Mouse (Mus musculus): ENCODE data around the gene Arhgef10l.
A peak's percentile ranks its signal among the peaks of the same experiment; 100 is the strongest.

Gene Arhgef10l

GRCm38 (mm10) chr4:140636312-140636996 is 29.4 kb downstream of the Arhgef10l start:
- DNase-seq (ENCODE audit: low spot score in 2 of 2) = peak in 1 of 2 experiments; percentile 56

- DNase-seq (ENCODE audit: low spot score in 2 of 2) = no peak
Measured at GRCm38 (mm10) chr4:140634861-140635388, 30.9 kb downstream of the Arhgef10l start.

GRCm38 (mm10) chr4:140631276-140631849 is 34.4 kb downstream of the Arhgef10l start:
- DNase-seq (ENCODE audit: low spot score in 2 of 2) = no peak

- peak in 1 of 2 experiments; percentile 62 for DNase-seq (ENCODE audit: low spot score in 2 of 2)
Measured at GRCm38 (mm10) chr4:140630651-140631241, 35.1 kb downstream of the Arhgef10l start.

- no peak for DNase-seq (ENCODE audit: low spot score in 2 of 2)
Measured at GRCm38 (mm10) chr4:140630136-140630535, 35.7 kb downstream of the Arhgef10l start.

- no peak for DNase-seq (ENCODE audit: low spot score in 2 of 2)
Measured at GRCm38 (mm10) chr4:140628971-140629370, 36.8 kb downstream of the Arhgef10l start.

GRCm38 (mm10) chr4:140628412-140628943 is 37.3 kb downstream of the Arhgef10l start:
- no peak for DNase-seq (ENCODE audit: low spot score in 2 of 2)

- DNase-seq (ENCODE audit: low spot score in 2 of 2) = no peak
Measured at GRCm38 (mm10) chr4:140625651-140626525, 39.9 kb downstream of the Arhgef10l start.

- no peak for DNase-seq (ENCODE audit: low spot score in 2 of 2)
Measured at GRCm38 (mm10) chr4:140624468-140625176, 41.2 kb downstream of the Arhgef10l start.

- no peak for DNase-seq (ENCODE audit: low spot score in 2 of 2)
Measured at GRCm38 (mm10) chr4:140624087-140624467, 41.7 kb downstream of the Arhgef10l start.

- DNase-seq (ENCODE audit: low spot score in 2 of 2) = no peak
Measured at GRCm38 (mm10) chr4:140622819-140623218, 43.0 kb downstream of the Arhgef10l start.

- DNase-seq (ENCODE audit: low spot score in 2 of 2) = no peak
Measured at GRCm38 (mm10) chr4:140620496-140620895, 45.3 kb downstream of the Arhgef10l start.

- DNase-seq (ENCODE audit: low spot score in 2 of 2) = peak in 1 of 2 experiments; percentile 62
Measured at GRCm38 (mm10) chr4:140617391-140618385, 48.1 kb downstream of the Arhgef10l start.

- no peak for DNase-seq (ENCODE audit: low spot score in 2 of 2)
Measured at GRCm38 (mm10) chr4:140616894-140617293, 48.9 kb downstream of the Arhgef10l start.

- no peak for DNase-seq (ENCODE audit: low spot score in 2 of 2)
Measured at GRCm38 (mm10) chr4:140616196-140616595, 49.6 kb downstream of the Arhgef10l start.

GRCm38 (mm10) chr4:140615771-140616170 is 50.0 kb downstream of the Arhgef10l start:
- DNase-seq (ENCODE audit: low spot score in 2 of 2) = no peak

- no peak for DNase-seq (ENCODE audit: low spot score in 2 of 2)
Measured at GRCm38 (mm10) chr4:140614553-140614952, 51.3 kb downstream of the Arhgef10l start.

GRCm38 (mm10) chr4:140614145-140614544 is 51.7 kb downstream of the Arhgef10l start:
- DNase-seq (ENCODE audit: low spot score in 2 of 2) = no peak

- DNase-seq (ENCODE audit: low spot score in 2 of 2) = no peak
Measured at GRCm38 (mm10) chr4:140610841-140611609, 54.8 kb downstream of the Arhgef10l start.

Data from urinary bladder, postnatal 36 days (tissue).